8 mouse cellular contexts compared by ENCODE assay signal in genomic region chr7:3617242-3617995, GRCm38 (mm10). TPM values are rescaled to one million over a fixed set of nuclear protein-coding genes. Genes with fewer than 3 reads are reported as not detected.
DNase-seq lines count a peak whose midpoint lies in the region; ATAC-seq and TF ChIP-seq lines count a peak whose summit lies in the region.

TSS of gene Ndufa3 (plus strand) at chr7:3617373.

- peak; percentile 91 for ATAC-seq in heart, embryonic 11.5 days (replicated peaks; ENCODE audit: insufficient number of reproducible peaks, low FRiP score, low TSS enrichment)
- peak; percentile 96 for ATAC-seq in kidney, embryonic 16.5 days (ENCODE audit: low FRiP score, low TSS enrichment)

- peaks cover 3% of the 10 kb centered on the region; the same call in 1 of the 2 replicates for H3K79me2 ChIP-seq in liver, adult 2 months (ENCODE audit: control insufficient read depth, insufficient read depth, low read length)
- peaks cover 12% of the 10 kb centered on the region for H3K79me2 ChIP-seq in myocyte (ENCODE audit: control insufficient read depth, insufficient read depth)

- H3K9me3 ChIP-seq in erythroblast, embryonic 14.5 days (ENCODE audit: control insufficient read depth, low read length): no peaks in the 10 kb centered on the region
- no peaks in the 10 kb centered on the region for H3K9me3 ChIP-seq in heart, embryonic 11.5 days (replicated peaks; ENCODE audit: control insufficient read depth, low read length)
- no peaks in the 10 kb centered on the region for H3K9me3 ChIP-seq in kidney, embryonic 16.5 days (ENCODE audit: low read length)

- DNase-seq in CD4-positive helper T cell, adult 2 months (ENCODE audit: low read depth, low spot score): peak; percentile 95
- peak; percentile 98 for DNase-seq in brain, embryonic 14.5 days (ENCODE audit: low read depth)
- peak; percentile 89 for DNase-seq in liver, adult 2 months (ENCODE audit: extremely low read depth, low read depth, low spot score)
- DNase-seq in splenic B cell, adult 2 months (ENCODE audit: low read depth, low spot score): peak; percentile 94

- peaks cover 31% of the 10 kb centered on the region for H3K4me1 ChIP-seq in erythroblast, embryonic 14.5 days (ENCODE audit: control insufficient read depth)
- H3K4me1 ChIP-seq in heart, embryonic 11.5 days (ENCODE audit: control insufficient read depth, insufficient read depth, low read length): 0 out of 2 replicates have a peak, but pooled peaks cover 2% of the 10 kb centered on the region
- peaks cover 5% of the 10 kb centered on the region for H3K4me1 ChIP-seq in kidney, embryonic 16.5 days (ENCODE audit: insufficient read depth, low read length)
- peaks cover 3% of the 10 kb centered on the region; the same call in 1 of the 2 replicates for H3K4me1 ChIP-seq in liver, adult 2 months (ENCODE audit: control insufficient read depth, insufficient read depth, low read length)

- H3ac ChIP-seq in myocyte (ENCODE audit: control insufficient read depth, insufficient read length): peak within 1 kb of the TSS; percentile 38

- peak within 1 kb of the TSS; percentile 87 for H3K4me2 ChIP-seq in heart, embryonic 11.5 days
- peak within 1 kb of the TSS; percentile 75 for H3K4me2 ChIP-seq in kidney, embryonic 16.5 days (replicated peaks; ENCODE audit: low read depth, low read length)
- H3K4me2 ChIP-seq in myocyte (ENCODE audit: low read depth): peak within 1 kb of the TSS; percentile 93

- H3K9ac ChIP-seq in heart, embryonic 11.5 days (ENCODE audit: low read depth, low read length): peak within 1 kb of the TSS; percentile 95
- peak within 1 kb of the TSS; percentile 78 for H3K9ac ChIP-seq in kidney, embryonic 16.5 days (replicated peaks; ENCODE audit: low read length)
- peak within 1 kb of the TSS; percentile 94 for H3K9ac ChIP-seq in liver, adult 2 months (ENCODE audit: low read depth, low read length)

- peak; percentile 34; the same call in 1 of the 2 replicates for TF ChIP-seq POLR2A in brain, embryonic 14.5 days (IDR thresholded peaks at IDR 0.05; ENCODE audit: borderline replicate concordance, extremely low read depth, insufficient read depth, insufficient read length, poor library complexity, severe bottlenecking)
- TF ChIP-seq POLR2A in liver, adult 2 months (IDR thresholded peaks at IDR 0.05; ENCODE audit: extremely low read depth, insufficient read depth, low read length): peak; percentile 73; the same call in 1 of the 2 replicates
- TF ChIP-seq POLR2A in myocyte (IDR thresholded peaks at IDR 0.05; ENCODE audit: insufficient read length, low read depth): peak; percentile 56

- H3K4me3 ChIP-seq in erythroblast, embryonic 14.5 days (replicated peaks): peak within 1 kb of the TSS; percentile 86
- H3K4me3 ChIP-seq in heart, embryonic 11.5 days (ENCODE audit: low read depth, low read length): peak within 1 kb of the TSS; percentile 89
- H3K4me3 ChIP-seq in kidney, embryonic 16.5 days (ENCODE audit: low read length): peak within 1 kb of the TSS; percentile 64
- H3K4me3 ChIP-seq in liver, adult 2 months (ENCODE audit: insufficient read depth, low read depth, low read length): peak within 1 kb of the TSS; percentile 93
- peak within 1 kb of the TSS; percentile 64 for H3K4me3 ChIP-seq in myocyte

- peak within 1 kb of the TSS; percentile 79 for H3K27ac ChIP-seq in heart, embryonic 11.5 days (ENCODE audit: low read depth, low read length)
- peak within 1 kb of the TSS; percentile 19 for H3K27ac ChIP-seq in kidney, embryonic 16.5 days (ENCODE audit: low read length)
- H3K27ac ChIP-seq in liver, adult 2 months (replicated peaks; ENCODE audit: insufficient read depth, low read depth, low read length): peak within 1 kb of the TSS; percentile 87

- H3K36me3 ChIP-seq in erythroblast, embryonic 14.5 days (ENCODE audit: control insufficient read depth): peaks cover 37% of the 10 kb centered on the region
- peaks cover 11% of the 10 kb centered on the region for H3K36me3 ChIP-seq in heart, embryonic 11.5 days (ENCODE audit: control insufficient read depth, insufficient read depth, low read length)
- H3K36me3 ChIP-seq in kidney, embryonic 16.5 days (ENCODE audit: insufficient read depth, low read length): peaks cover 22% of the 10 kb centered on the region
- peaks cover 2% of the 10 kb centered on the region; the same call in 1 of the 2 replicates for H3K36me3 ChIP-seq in liver, adult 2 months (ENCODE audit: control insufficient read depth, insufficient read depth, low read length)
- H3K36me3 ChIP-seq in myocyte (ENCODE audit: control insufficient read depth, insufficient read depth): no peaks in the 10 kb centered on the region
- H3K36me3 ChIP-seq in splenic B cell, adult 2 months (ENCODE audit: control insufficient read depth, insufficient read depth, low read length, poor library complexity, severe bottlenecking): peaks cover 3% of the 10 kb centered on the region; the same call in 1 of the 2 replicates

- no peak for TF ChIP-seq CTCF in brain, embryonic 14.5 days (IDR thresholded peaks at IDR 0.05; ENCODE audit: borderline replicate concordance, extremely low read depth, insufficient read depth, insufficient read length)
- TF ChIP-seq CTCF in liver, adult 2 months (IDR thresholded peaks at IDR 0.05; ENCODE audit: low read depth, low read length): no peak

- WGBS in heart, embryonic 11.5 days (ENCODE audit: insufficient replicate concordance): under 1% methylated on average over 32 of the region's 32 CpGs
- WGBS in kidney, embryonic 16.5 days: 1% methylated on average over 32 of the region's 32 CpGs
- WGBS in liver, adult 2 months: under 1% methylated on average over 32 of the region's 32 CpGs

- H3K27me3 ChIP-seq in erythroblast, embryonic 14.5 days (ENCODE audit: control insufficient read depth): peaks cover 11% of the 10 kb centered on the region
- H3K27me3 ChIP-seq in heart, embryonic 11.5 days (ENCODE audit: control insufficient read depth, insufficient read depth, low read length): no peaks in the 10 kb centered on the region
- no peaks in the 10 kb centered on the region for H3K27me3 ChIP-seq in kidney, embryonic 16.5 days (ENCODE audit: insufficient read depth, low read length)
- H3K27me3 ChIP-seq in liver, adult 2 months (ENCODE audit: control insufficient read depth, insufficient read depth, low read length): no peaks in the 10 kb centered on the region
- peaks cover 13% of the 10 kb centered on the region for H3K27me3 ChIP-seq in myocyte (ENCODE audit: control insufficient read depth, insufficient read depth, insufficient read length)
- no peaks in the 10 kb centered on the region for H3K27me3 ChIP-seq in splenic B cell, adult 2 months (ENCODE audit: control insufficient read depth, insufficient read depth, low read length, poor library complexity, severe bottlenecking)

TF ChIP-seq in myocyte, 11 proteins besides CTCF, POLR2A, EP300 and RAD21:
- TF ChIP-seq E2F4 (IDR thresholded peaks at IDR 0.05; ENCODE audit: insufficient read depth) (no peak), USF1 (IDR thresholded peaks at IDR 0.05; ENCODE audit: low read depth) (no peak), SRF (IDR thresholded peaks at IDR 0.05; ENCODE audit: control insufficient read depth, insufficient read length, low read depth) (no peak), CEBPB (IDR thresholded peaks at IDR 0.05; ENCODE audit: insufficient read depth, poor library complexity, severe bottlenecking) (no peak), POLR2AphosphoS2 (IDR thresholded peaks at IDR 0.05; ENCODE audit: insufficient read length, low read depth) (peak; percentile 61)

RNA-seq across cellular contexts. Expression of gene Ndufa3, which starts in this region (rescaled TPM):
- 198 and 266 TPM in 2 replicates for polyA plus RNA-seq in brain, embryonic 14.5 days (2012; rRNA removed)
- 3.6 and 5.5 TPM in 2 replicates for polyA plus RNA-seq in erythroblast, embryonic 14.5 days (2012)
- polyA plus RNA-seq in heart, embryonic 11.5 days (2014; fragmentation: Nextera tagmentation; extraction: Ambion mirVana): 621 and 642 TPM in 2 replicates
- 504 and 516 TPM in 2 replicates for polyA plus RNA-seq in kidney, embryonic 16.5 days (2015; fragmentation: Nextera tagmentation; extraction: Ambion mirVana)
- 81.8 and 106 TPM in 2 replicates for total RNA-seq in liver, adult 2 months (2014; rRNA removed)
- polyA plus RNA-seq in liver, adult 2 months (2012; rRNA removed): 380 and 395 TPM in 2 replicates
- 537 TPM for polyA plus RNA-seq in myocyte (2012; fragmentation: generic; extraction: Trizol)

Comparison
In these comparisons a context has a peak if more than half of its experiments do, and no peak if none do; other contexts are left out.
1. Peak in every context shown above with its lines: DNase-seq, ATAC-seq, H3K4me3 ChIP-seq and H3K27ac ChIP-seq.
2. RNA of gene Ndufa3 (polyA plus RNA-seq): 621 to 642 TPM in heart, embryonic 11.5 days, 537 TPM in myocyte (single experiment), 504 to 516 TPM in kidney, embryonic 16.5 days, 380 to 395 TPM in liver, adult 2 months and 198 to 266 TPM in brain, embryonic 14.5 days; 3.6 to 5.5 TPM in erythroblast, embryonic 14.5 days; every median in the first group is over 10 times any median in the second.
3. H3K27ac ChIP-seq: peak in every context shown above with its lines; median percentile 87 in liver, adult 2 months; 79 in heart, embryonic 11.5 days; 19 in kidney, embryonic 16.5 days.